Mouse (Mus musculus): Measurements from ENCODE around the gene Tmem41b.

The Tmem41b gene

DNA sequence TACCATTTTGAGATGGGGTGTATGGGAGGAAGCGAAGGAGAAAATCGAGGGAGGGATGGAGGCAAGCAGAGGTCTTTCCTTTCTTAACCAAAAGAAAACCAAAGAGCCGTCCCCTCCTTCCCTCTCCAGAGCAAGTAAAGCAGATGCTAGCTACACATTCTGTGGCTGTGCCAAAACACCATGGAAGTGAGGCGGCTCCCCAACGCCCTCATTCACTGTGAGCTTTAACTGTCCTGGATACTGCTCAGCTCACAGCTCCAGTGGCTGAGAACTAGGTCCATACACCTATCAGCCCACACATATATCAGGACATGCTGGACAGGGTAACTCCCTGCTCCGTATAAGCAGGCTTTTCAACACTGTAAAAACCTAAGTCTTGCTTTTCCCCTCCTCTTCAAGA lies 58.4 kb downstream of the Tmem41b start:
- intact Hi-C loops (cut with DNase I): no loop called here

DNA sequence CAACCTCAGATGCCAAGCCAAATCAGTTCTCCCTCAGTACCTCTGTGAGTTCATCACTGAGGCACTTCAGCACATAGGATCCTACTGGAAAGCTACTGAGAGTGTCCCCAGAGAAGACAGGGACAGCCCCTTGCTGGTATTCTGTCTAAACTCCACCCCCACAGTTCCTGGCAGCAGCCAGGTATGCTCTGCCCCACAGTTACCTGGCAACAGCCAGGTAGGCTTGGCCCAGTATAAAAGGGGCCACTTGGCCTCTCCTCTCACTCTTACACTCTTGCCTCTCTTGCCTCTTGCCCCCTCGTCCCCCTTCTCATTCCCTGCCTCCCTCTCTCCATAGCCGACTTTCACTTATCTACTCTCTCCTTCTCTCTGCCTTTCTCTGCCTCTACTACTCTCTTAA lies 61.8 kb downstream of the Tmem41b start:
- intact Hi-C loops (cut with DNase I): no loop called here

DNA sequence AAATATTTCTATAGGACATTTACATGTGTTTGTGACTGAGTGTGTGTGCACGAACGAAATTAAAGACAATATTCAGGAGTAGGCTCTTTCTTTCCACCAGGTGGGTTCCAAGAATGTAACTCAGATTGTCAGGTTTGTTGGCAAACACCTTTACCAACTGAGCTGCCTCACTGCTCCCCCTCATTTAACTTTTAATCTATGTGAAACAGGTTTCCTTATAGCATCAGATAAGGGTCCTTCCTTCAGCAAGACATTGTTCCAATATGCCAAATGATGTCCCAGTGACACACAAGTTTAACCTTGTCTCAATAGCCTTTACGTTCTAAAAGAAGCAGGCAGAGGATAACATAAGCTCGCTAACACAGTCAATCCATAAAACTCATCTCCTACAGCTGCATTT lies 63.8 kb downstream of the Tmem41b start:
- intact Hi-C loops (cut with DNase I): no loop called here

Data from adrenal gland (tissue).